Mouse (Mus musculus) heart, adult 2 months (tissue): ENCODE measurements around the gene Ctbp2.

Experiments
- CTCF ChIP-seq: fragments of 200-600 bp; IDR thresholded peaks from 2 replicates; pipeline ENCODE4 v1.8.1; 2022; ENCODE audit warnings: antibody characterized with exemption, mild to moderate bottlenecking, moderate library complexity
- POLR2A ChIP-seq: fragments of 200-500 bp; IDR thresholded peaks from 2 replicates; pipeline ENCODE4 v1.6.1; 2011; ENCODE audit warnings: mild to moderate bottlenecking, low read depth, low read length, control low read depth; ENCODE audit not compliant: insufficient read depth

GRCm38 (mm10) chr7:132989839-132990238 is 134.3 kb downstream of the Ctbp2 start:
- TF ChIP-seq CTCF (no peak), POLR2A (no peak)
